Mouse (Mus musculus) liver, embryonic 14.5 days (tissue): ENCODE measurements around the gene Tomm22.

ENCODE experiments used
- CTCF ChIP-seq: IDR thresholded peaks from 2 replicates; pipeline ENCODE4 v1.5.1; 2016; ENCODE audit warnings: antibody characterized with exemption, low read depth, control low read depth
- EP300 ChIP-seq: IDR thresholded peaks from 2 replicates; pipeline ENCODE4 v1.6.1; 2016; ENCODE audit warnings: antibody characterized with exemption, low read depth

GRCm38 (mm10) chr15:79683707-79684465, 13.2 kb downstream of the Tomm22 start:
- no peak for TF ChIP-seq EP300
- TF ChIP-seq CTCF: no peak
